Mouse (Mus musculus): ENCODE data around the gene Olfr736.

Gene Olfr736

DNA sequence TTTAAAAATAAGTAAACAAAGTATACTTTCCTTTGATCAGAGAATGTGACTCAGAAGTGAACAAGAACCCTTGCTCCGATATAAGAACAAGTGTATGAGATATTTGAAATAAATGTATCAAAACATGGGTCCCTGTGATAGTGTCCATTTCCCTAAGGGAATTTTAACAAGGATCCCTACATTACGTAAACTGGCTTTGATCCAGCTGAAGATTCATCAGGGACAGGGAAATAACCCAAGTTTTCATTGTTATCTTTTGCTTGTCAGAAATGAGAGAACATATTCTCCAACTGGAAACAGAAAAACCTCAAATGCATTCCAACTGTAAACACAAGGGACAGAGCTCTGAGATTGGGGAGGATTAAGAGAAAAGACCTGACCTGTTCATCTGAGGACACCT, at the start of gene Olfr736:
Gene Olfr736, plus strand, starts transcription at position 301 of the 400 bp plus-strand sequence.
- DNase-seq (ENCODE audit: low spot score in 2 of 2) = no peak

DNA sequence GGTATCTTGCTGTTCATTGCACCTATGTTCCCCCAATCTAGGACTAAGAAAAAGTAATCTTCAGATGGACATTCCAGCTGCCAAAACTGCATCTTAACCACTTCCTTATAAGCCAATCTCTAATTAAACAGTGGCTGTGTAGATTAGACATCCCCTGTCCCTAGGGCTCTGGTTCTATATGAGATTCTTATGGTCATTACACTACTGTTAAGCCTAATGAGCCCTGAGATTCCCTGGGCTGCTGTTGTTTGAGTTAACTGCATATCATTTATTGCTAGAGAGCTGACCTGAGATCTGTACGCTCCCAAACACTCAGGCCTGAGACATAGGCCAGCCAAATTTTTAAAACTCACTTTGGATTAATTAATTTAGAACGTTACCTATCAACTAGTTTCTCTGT, 32.2 kb upstream of the Olfr736 start, which contains the start of gene Olfr735:
Gene Olfr735, minus strand, starts transcription at position 77 of the 400 bp plus-strand sequence.
- DNase-seq (ENCODE audit: low spot score in 2 of 2) = no peak

DNA sequence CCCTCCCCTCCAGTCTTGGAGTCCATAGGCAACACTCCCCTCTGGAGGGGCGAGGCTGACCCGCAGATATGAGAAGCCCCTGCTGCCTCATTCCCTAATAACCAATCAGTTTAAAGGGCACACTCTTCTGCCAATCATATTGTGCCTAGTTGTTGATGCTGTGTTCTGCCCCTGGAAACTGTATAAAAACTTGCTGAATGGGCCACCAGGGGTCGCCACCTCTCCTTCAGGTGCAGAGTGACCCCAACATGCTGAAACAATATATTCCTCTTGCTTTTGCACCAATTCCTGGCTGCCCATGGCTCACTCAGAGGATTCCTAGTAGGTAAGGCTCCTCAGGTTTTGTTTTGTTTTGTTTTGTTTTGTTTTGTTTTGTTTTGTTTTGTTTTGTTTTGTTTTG, 28.5 kb upstream of the Olfr736 start:
- DNase-seq (ENCODE audit: low spot score in 2 of 2) = no peak

DNA sequence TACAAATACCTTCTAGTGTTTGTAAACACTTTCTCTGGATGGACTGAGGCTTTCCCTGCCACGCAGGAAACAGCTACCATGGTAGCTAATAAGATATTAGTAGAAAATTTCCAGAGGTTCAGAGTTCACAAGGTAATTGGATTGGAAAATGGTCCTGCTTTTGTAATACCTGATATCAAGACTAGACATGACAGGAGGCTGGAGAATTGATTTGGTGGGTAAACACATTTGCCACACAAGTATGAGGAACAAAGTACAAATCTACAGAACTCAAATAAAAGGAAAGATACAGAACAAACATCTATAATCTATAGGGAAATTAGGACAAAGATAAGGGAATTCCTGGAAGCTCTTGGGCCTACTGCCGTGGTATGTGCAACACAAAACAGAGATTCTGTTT, 24.2 kb upstream of the Olfr736 start:
- DNase-seq (ENCODE audit: low spot score in 2 of 2) = no peak

DNA sequence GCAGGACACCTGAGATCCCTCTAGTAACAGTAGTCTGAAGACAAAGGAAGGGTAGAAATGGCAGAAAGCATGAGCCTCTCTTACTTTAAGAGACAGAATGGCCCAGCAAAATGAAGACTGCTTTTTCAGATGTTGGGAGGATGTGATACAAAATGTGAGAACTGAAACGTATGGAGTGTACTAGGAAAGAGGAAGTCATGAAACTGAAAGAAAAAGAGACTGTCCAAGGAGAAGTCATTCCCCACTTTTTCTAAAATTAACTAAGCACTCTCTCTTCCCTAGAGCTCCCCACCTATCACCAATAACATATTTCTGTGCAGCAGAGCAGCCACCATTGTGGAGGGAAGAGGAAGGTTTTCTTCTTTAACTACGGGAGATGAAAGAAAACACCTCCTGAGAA, 23.4 kb upstream of the Olfr736 start, which contains the start of gene Tlr11:
Gene Tlr11, plus strand, starts transcription at position 322 of the 400 bp plus-strand sequence.
- no peak for DNase-seq (ENCODE audit: low spot score in 2 of 2)

DNA sequence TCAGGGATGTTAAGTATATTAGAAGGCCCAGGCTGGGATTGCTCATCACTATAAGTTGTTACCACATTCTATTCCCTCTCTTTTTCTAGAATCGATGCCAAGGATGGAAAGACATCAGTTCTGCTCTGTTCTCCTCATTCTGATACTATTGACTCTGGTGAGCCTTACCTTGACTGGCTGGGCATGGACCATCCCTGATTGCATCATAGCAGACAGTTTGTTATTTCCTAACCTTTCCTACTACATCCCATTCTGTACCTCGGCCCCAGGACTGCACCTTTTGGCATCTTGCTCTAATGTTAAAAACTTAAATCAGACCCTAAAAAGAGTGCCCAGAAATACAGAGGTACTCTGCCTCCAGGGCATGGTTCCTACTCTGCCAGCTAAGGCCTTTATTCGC, 20.5 kb upstream of the Olfr736 start:
- no peak for DNase-seq (ENCODE audit: low spot score in 2 of 2)

DNA sequence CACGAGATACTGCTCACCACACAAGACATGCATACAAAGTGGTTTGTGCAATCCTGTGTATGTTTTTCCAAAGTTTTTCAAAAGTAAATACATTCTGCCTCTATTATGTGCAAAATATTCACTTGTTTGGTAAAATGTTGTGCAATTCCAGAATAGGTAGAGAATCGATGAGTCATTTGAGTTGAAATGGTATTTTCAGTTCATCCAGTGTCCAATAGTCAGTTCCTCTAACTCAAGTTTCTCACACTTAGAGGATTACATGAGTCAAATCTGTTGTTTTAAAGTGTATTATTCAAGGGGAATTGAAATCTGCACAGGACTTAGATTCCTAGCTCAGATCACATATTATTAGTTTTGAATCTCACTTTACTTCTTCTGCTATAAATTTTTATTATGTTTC, 17.4 kb upstream of the Olfr736 start:
- DNase-seq (ENCODE audit: low spot score in 2 of 2) = no peak

DNA sequence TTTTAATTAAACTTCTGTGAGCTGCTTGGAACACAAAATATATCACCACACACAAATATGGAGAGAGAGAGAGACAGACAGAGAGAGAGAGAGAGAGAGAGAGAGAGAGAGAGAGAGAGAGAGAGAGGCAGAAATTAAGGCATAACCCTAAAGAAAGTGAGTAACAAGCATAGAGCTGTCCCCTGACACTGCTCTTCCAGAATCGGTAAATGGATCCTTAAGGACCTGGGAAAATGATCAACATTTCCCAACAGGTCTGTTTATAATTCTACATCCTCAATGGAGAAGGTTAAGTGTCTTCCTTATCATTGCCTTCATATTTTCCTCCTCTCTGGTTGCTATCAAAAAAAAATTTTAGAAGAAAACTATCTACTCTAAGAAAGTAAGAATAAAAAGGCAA, 26.3 kb downstream of the Olfr736 start, which contains the start of gene Olfr738:
Gene Olfr738, plus strand, starts transcription at position 301 of the 400 bp plus-strand sequence.
- DNase-seq (ENCODE audit: low spot score in 2 of 2) = no peak

DNA sequence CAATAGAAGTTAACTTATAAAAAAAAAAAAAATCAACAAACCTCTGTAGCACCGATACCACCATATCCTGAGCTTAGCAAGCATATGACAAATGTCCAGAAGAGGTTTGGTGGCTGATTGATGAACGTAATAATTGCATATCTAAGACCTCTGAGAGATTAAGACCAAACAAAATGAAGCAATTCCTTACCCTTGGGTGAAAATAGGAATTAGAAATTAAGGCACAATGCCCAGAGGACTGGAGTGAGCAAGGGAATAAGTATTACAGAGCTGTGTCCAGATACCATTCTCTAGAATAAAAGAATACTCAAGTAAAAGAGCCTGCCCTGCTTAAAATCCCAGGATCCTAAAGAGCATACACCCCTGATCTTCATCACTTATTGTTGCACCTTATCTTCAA, 37.4 kb downstream of the Olfr736 start, which contains the start of gene Olfr739:
Gene Olfr739, plus strand, starts transcription at position 301 of the 400 bp plus-strand sequence.
- no peak for DNase-seq (ENCODE audit: low spot score in 2 of 2)
